Mouse (Mus musculus) CH12.LX (cell line): ENCODE results near the gene Ubap2. TPM values are rescaled to one million over a fixed set of nuclear protein-coding genes. Genes with fewer than 3 reads are reported as not detected.
A peak's percentile ranks its signal among the peaks of the same experiment; 100 is the strongest.

Experiments used
- DNase-seq: peaks from one replicate; pipeline ENCODE4 v3.0.0-alpha.2; 2013; ENCODE audit errors: extremely low read depth
- H3K27ac ChIP-seq: 2 replicates; pipeline ENCODE4 v1.5.1; 2012; ENCODE audit warnings: low read depth, mild to moderate bottlenecking, control low read depth, moderate library complexity; ENCODE audit not compliant: insufficient read depth
- H3K27me3 ChIP-seq: replicated peaks from 2 replicates; pipeline ENCODE3; 2012; ENCODE audit warnings: inconsistent platforms
- H3K36me3 ChIP-seq, 2 experiments: replicated peaks in 1 of 2; 2 replicates each; pipeline versions ENCODE3 to v1.6.1; 2012; ENCODE audit warnings: inconsistent platforms in 1 of 2, low read length in 1 of 2, mild to moderate bottlenecking in 1 of 2, mixed read lengths in 1 of 2, moderate library complexity in 1 of 2; ENCODE audit not compliant: control insufficient read depth in 1 of 2, insufficient read depth in 1 of 2
- H3K4me1 ChIP-seq, 2 experiments: 2 replicates each; pipeline ENCODE4 v1.6.1; 2012; ENCODE audit warnings: inconsistent platforms in 1 of 2, moderate library complexity in 1 of 2; ENCODE audit not compliant: insufficient read depth in 2 of 2, control insufficient read depth in 1 of 2
- H3K4me2 ChIP-seq: 2 replicates; pipeline ENCODE4 v1.6.1; 2012; ENCODE audit warnings: low read depth, mild to moderate bottlenecking, control low read depth; ENCODE audit not compliant: poor library complexity, insufficient read depth, severe bottlenecking
- H3K4me3 ChIP-seq, 3 experiments: fragments of 150-350 bp in 1 of 3; sonication (generic) in 1 of 3; replicated peaks in 1 of 3; 2 replicates each; pipeline versions ENCODE3 to v1.5.1; 2011 to 2012; ENCODE audit warnings: low read depth in 2 of 3, low read length in 2 of 3, mild to moderate bottlenecking in 2 of 3, moderate library complexity in 2 of 3, control low read depth in 1 of 3, improper control_type of control experiment in 1 of 3, inconsistent platforms in 1 of 3, mixed read lengths in 1 of 3; ENCODE audit not compliant: poor library complexity in 1 of 3
- H3K79me2 ChIP-seq: replicated peaks from 2 replicates; pipeline ENCODE4 v1.6.1; 2012; ENCODE audit warnings: mild to moderate bottlenecking, moderate library complexity; ENCODE audit not compliant: control insufficient read depth, poor library complexity, insufficient read depth, severe bottlenecking; ENCODE audit errors: extremely low read depth
- H3K9ac ChIP-seq: 2 replicates; pipeline ENCODE4 v1.6.1; 2012; ENCODE audit warnings: low read depth, mild to moderate bottlenecking, control low read depth, moderate library complexity; ENCODE audit not compliant: insufficient read depth
- H3K9me3 ChIP-seq: replicated peaks from 2 replicates; pipeline ENCODE3; 2012; ENCODE audit warnings: low read length, inconsistent platforms, mixed read lengths
- CHD2 ChIP-seq: IDR thresholded peaks from 2 replicates; pipeline ENCODE4 v1.6.1; 2011; ENCODE audit warnings: low read length, improper control_type of control experiment
- CTCF ChIP-seq, 2 experiments: IDR thresholded peaks in 1 of 2; conservative IDR thresholded peaks in 1 of 2; 2 replicates each; pipeline ENCODE4 v1.5.1; 2011 to 2012; ENCODE audit warnings: low read depth in 2 of 2, low read length in 2 of 2, improper control_type of control experiment in 1 of 2, inconsistent platforms in 1 of 2, mild to moderate bottlenecking in 1 of 2, moderate library complexity in 1 of 2
- ELF1 ChIP-seq: IDR thresholded peaks from 2 replicates; pipeline ENCODE4 v1.6.1; 2014; ENCODE audit warnings: low read depth, mild to moderate bottlenecking, inconsistent platforms, low read length, improper control_type of control experiment
- ETS1 ChIP-seq: conservative IDR thresholded peaks from 2 replicates; pipeline ENCODE4 v1.6.1; 2012; ENCODE audit warnings: low read depth, mild to moderate bottlenecking, inconsistent platforms, low read length, improper control_type of control experiment, moderate library complexity
- GABPA ChIP-seq: IDR thresholded peaks from 2 replicates; pipeline ENCODE4 v1.6.1; 2012; ENCODE audit warnings: low read depth, low read length, improper control_type of control experiment, inconsistent platforms; ENCODE audit not compliant: insufficient replicate concordance
- JUN ChIP-seq: IDR thresholded peaks from 2 replicates; pipeline ENCODE4 v1.6.1; 2011; ENCODE audit warnings: low read depth, mild to moderate bottlenecking, low read length, improper control_type of control experiment, moderate library complexity; ENCODE audit not compliant: insufficient read depth
- MAX ChIP-seq: IDR thresholded peaks from 2 replicates; pipeline ENCODE4 v1.6.1; 2011; ENCODE audit warnings: low read length, improper control_type of control experiment
- MEF2A ChIP-seq: IDR thresholded peaks from 2 replicates; pipeline ENCODE4 v1.6.1; 2014; ENCODE audit warnings: low read depth, mild to moderate bottlenecking, inconsistent platforms, low read length, improper control_type of control experiment, borderline replicate concordance
- MYC ChIP-seq: IDR thresholded peaks from 2 replicates; pipeline ENCODE4 v1.6.1; 2011; ENCODE audit warnings: low read depth, mild to moderate bottlenecking, improper control_type of control experiment, low read length
- PAX5 ChIP-seq: IDR thresholded peaks from 2 replicates; pipeline ENCODE4 v1.6.1; 2012; ENCODE audit warnings: low read length, inconsistent platforms, mixed read lengths
- POLR2A ChIP-seq: IDR thresholded peaks from 2 replicates; pipeline ENCODE4 v1.6.1; 2011; ENCODE audit warnings: low read depth, mild to moderate bottlenecking, improper control_type of control experiment, low read length
- RAD21 ChIP-seq: IDR thresholded peaks from 2 replicates; pipeline ENCODE4 v1.6.1; 2011; ENCODE audit warnings: low read depth, mild to moderate bottlenecking, low read length, improper control_type of control experiment, moderate library complexity
- SMC3 ChIP-seq: IDR thresholded peaks from 2 replicates; pipeline ENCODE4 v1.6.1; 2011; ENCODE audit warnings: low read depth, low read length, improper control_type of control experiment
- UBTF ChIP-seq: IDR thresholded peaks from 2 replicates; pipeline ENCODE4 v1.6.1; 2012; ENCODE audit warnings: low read depth, mild to moderate bottlenecking, inconsistent platforms, low read length, improper control_type of control experiment, moderate library complexity
- USF1 ChIP-seq: IDR thresholded peaks from 2 replicates; pipeline ENCODE4 v1.6.1; 2014; ENCODE audit warnings: low read depth, mild to moderate bottlenecking, inconsistent platforms, low read length, improper control_type of control experiment
- USF2 ChIP-seq: conservative IDR thresholded peaks from 2 replicates; pipeline ENCODE4 v1.6.1; 2011; ENCODE audit warnings: low read depth, low read length, improper control_type of control experiment
- ZC3H11A ChIP-seq: IDR thresholded peaks from 2 replicates; pipeline ENCODE4 v1.6.1; 2012; ENCODE audit warnings: low read depth, mild to moderate bottlenecking, inconsistent platforms, low read length, improper control_type of control experiment
- dilution Hi-C: fragments of 300-500 bp; cut with MboI; formaldehyde crosslinking; loops from 2 replicates; pipeline ENCODE4 v1.14.3; 2020; ENCODE audit warnings: low sequenced_read_pairs; ENCODE audit not compliant: extremely low pct_unique_long_range_greater_than_20kb, extremely low pct_ligation_motif_present
- in situ Hi-C: fragments of 300-500 bp; cut with MboI; formaldehyde crosslinking; loops from 3 replicates; pipeline ENCODE4 v1.14.3; 2019; ENCODE audit warnings: low sequenced_read_pairs, low pct_ligation_motif_present, low pct_unique_long_range_greater_than_20kb, mixed read lengths
- polyA plus RNA-seq: library from polyadenylated mRNA; unstranded; fragments of >175 nt; gene quantifications from 2 replicates; pipeline ENCODE4 v1.2.1, GENCODE M21; 2012; ENCODE audit warnings: low read depth; ENCODE audit not compliant: insufficient read length
- total RNA-seq, 2 experiments: library from RNA; depleted of rRNA; stranded (reverse); fragments of 300-350 nt in 1 of 2; fragments of >200 nt in 1 of 2; gene quantifications; 2 replicates each; pipeline ENCODE4 v1.2.3; 2012 to 2014

Ubap2 gene
- total and polyA plus RNA-seq, 3 experiments = 5.4 to 115 (median 17.4) TPM

DNA sequence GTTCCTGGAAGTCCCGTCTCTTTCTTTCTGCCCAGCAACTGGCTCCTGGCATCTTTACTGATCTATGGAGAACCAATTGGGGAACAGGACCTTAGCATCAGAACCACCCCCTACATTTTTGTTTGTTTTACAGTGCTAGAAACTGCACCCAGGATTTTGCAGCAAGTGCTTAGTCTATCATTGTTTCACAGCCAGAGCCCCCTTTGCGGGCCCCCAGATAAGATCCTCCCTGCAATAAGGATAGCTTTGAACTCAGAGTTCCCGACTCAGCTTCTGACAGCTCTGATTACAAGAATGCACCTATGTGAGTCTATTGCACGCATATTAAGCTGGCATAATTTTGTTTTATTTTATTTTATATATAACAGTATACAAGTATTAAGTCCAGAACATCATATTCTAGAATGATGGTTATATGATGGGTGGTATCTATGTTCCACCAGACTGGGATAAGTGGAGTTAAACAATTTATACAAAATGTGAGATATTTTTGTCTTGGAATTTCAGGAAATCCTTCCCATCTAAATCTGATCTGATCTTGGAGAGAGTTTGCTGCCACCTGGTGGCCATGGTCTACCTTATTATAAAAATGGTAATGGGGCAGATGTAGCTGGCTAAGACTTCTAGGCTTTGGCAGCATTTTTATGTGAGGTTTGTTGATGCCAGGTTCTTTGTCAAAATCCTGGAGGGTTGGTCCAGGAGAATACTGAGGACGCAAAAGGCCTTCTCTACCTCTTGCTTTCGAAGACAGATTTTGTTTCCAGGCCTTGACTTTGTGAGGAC is 109.1 kb downstream of the Ubap2 start:
- dilution Hi-C loops (no loop called here), in situ Hi-C loops (loop anchor here (5.0 kb wide), 1 partner anchor 34 kb away; no protein-coding TSS in a partner anchor)
- Histone ChIP-seq H3K4me3 (no peak overlapping the region), H3K27ac (no peak overlapping the region), H3K9me3 (no peaks in the 10 kb centered on the region), H3K79me2 (peaks cover 15% of the 10 kb centered on the region; the same call in 1 of the 2 replicates), H3K9ac (no peak overlapping the region), H3K27me3 (no peaks in the 10 kb centered on the region), H3K4me1 (no peaks in the 10 kb centered on the region), H3K36me3 (peaks cover 9 to 25% of the 10 kb centered on the region in 2 experiments), H3K4me2 (no peak overlapping the region)
- no peak for TF ChIP-seq ZC3H11A
- TF ChIP-seq GABPA = no peak
- TF ChIP-seq ELF1 = no peak
- peak; percentile 40 to 78; a peak in 3 of 4 replicates for TF ChIP-seq CTCF (conservative IDR thresholded peaks at IDR 0.05 in 1 of 2, IDR thresholded peaks at IDR 0.05 in 1 of 2; ENCODE audit: low read depth in 2 of 2, low read length in 2 of 2)
- TF ChIP-seq USF1 = no peak
- no peak for TF ChIP-seq MAX
- TF ChIP-seq MYC = no peak
- no peak for TF ChIP-seq MEF2A
- no peak for TF ChIP-seq POLR2A
- TF ChIP-seq CHD2 = no peak
- peak; percentile 87 for TF ChIP-seq SMC3
- no peak for TF ChIP-seq JUN
- peak; percentile 59 for TF ChIP-seq RAD21
- no peak for TF ChIP-seq ETS1
- TF ChIP-seq PAX5 = no peak
- no peak for TF ChIP-seq USF2
- TF ChIP-seq UBTF = no peak
- peak; percentile 27 for DNase-seq

DNA sequence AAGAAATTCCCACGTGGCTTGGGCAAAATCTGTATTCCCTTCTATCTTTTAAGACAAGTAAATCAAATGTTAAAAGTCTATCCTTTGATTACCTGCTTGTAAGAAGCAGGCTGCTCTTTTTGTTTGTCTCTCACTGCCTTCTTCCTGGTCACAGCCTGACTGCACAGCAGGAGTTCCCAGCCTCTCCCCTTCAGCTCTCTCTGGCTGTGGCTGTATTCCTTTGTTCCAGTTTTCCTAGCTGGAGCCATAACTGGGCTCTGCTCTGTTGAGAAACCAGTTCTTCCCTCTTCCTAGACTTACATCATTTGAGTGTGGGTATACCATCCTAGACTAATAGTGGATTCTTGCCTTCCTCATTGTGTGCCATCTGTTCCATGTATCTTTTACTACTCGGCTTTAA is 110.0 kb downstream of the Ubap2 start:
- TF ChIP-seq JUN = no peak
- no peak for TF ChIP-seq GABPA
- TF ChIP-seq PAX5 = no peak
- Histone ChIP-seq H3K9me3 (no peaks in the 10 kb centered on the region), H3K36me3 (peaks cover 9 to 22% of the 10 kb centered on the region in 2 experiments), H3K4me2 (no peak overlapping the region), H3K4me1 (no peaks in the 10 kb centered on the region), H3K27ac (no peak overlapping the region), H3K9ac (no peak overlapping the region), H3K79me2 (peaks cover 13% of the 10 kb centered on the region; the same call in 1 of the 2 replicates), H3K27me3 (no peaks in the 10 kb centered on the region), H3K4me3 (no peak overlapping the region)
- no peak for DNase-seq
- dilution Hi-C loops (no loop called here), in situ Hi-C loops (loop anchor here (5.0 kb wide), 1 partner anchor 33 kb away; no protein-coding TSS in a partner anchor)
